Mouse (Mus musculus) c-Kit-positive CD71-negative TER-119-negative erythroid progenitor cells, embryonic 14.5 days (primary cell): ENCODE results near the gene Twf2.

Source experiments
- DNase-seq: peaks from one replicate; pipeline ENCODE4 v3.0.0-alpha.2; 2013; ENCODE audit warnings: low read depth

Gene Twf2

DNA sequence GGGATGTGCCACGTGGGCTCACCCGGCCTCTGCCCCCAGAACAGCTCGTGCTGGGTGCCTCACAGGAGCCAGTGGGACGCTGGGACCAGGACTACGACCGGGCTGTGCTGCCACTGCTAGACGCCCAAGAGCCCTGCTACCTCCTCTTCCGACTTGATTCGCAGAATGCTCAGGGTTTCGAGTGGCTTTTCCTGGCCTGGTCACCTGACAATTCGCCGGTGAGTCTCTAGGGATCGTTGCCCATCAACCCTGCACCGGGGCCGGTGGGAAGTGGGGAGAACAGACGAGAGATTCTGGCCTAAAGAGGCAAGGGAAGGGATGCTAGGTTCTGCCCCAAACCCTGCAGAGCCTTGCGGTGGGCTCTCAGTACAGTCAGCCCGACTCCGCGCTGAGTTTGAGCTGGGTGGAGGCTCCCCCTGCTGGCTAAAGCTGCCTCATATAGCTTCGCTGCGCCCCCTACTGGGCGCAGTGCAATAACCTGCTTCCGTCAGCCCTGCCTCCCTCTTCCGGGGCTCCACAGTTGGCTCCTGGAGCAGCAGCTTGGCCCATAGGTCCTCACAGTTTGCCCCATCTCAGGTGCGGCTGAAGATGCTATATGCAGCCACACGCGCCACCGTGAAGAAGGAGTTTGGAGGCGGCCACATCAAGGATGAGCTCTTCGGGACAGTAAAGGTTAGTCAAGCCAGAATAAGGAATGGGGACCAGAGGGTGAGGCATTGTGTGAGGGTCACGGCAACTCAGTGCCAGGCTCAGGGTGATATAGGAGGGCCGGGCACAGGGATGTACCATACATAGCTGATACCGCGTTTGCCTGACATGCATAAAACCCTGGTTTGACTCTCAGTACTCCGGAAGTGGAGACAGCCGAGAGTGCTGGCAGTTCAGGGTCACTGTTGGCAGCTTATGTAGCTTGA is 9.0 kb downstream of the Twf2 start:
- peak; percentile 88 for DNase-seq

- no peak for DNase-seq
Measured at GRCm38 (mm10) chr9:106212594-106212981, 9.7 kb downstream of the Twf2 start.

DNA sequence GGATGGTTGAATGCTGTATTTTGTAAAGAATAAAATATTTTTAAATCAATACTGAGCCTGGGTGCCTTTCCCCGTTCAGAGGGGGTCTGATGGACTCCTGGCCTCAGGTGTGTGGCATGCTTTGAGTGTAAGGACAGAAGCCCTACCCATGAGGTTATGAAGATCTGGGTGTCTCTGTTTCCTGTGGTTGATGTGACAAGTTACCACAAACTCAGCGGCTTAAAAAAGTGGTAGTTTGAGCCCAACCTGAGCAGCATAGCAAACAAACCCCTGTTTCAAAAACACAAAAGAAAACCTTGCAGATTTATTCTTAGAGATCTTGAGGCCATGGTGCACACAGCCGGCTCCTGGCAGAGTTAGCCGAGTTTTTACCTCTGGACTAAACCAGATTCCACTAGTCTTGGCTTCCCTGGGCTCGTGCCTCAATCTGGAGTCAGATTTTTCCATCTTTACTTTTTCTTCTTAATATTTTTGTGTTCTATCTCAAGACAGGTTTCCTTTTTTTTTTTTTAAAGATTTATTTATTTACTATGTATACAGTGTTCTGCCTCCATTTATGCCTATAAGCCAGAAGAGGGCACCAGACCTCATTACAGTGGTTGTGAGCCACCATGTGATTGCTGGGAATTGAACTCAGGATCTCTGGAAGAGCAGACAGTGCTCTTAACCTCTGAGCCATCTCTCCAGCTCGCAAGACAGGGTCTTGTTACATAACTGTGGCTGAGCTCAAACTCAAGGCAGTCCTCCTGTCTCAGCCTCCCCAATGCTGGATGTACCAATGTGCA is 12.6 kb downstream of the Twf2 start:
- DNase-seq = no peak

GRCm38 (mm10) chr9:106216971-106217370 is 14.1 kb downstream of the Twf2 start:
- no peak for DNase-seq

GRCm38 (mm10) chr9:106220894-106221523 is 18.1 kb downstream of the Twf2 start:
- DNase-seq = no peak

DNA sequence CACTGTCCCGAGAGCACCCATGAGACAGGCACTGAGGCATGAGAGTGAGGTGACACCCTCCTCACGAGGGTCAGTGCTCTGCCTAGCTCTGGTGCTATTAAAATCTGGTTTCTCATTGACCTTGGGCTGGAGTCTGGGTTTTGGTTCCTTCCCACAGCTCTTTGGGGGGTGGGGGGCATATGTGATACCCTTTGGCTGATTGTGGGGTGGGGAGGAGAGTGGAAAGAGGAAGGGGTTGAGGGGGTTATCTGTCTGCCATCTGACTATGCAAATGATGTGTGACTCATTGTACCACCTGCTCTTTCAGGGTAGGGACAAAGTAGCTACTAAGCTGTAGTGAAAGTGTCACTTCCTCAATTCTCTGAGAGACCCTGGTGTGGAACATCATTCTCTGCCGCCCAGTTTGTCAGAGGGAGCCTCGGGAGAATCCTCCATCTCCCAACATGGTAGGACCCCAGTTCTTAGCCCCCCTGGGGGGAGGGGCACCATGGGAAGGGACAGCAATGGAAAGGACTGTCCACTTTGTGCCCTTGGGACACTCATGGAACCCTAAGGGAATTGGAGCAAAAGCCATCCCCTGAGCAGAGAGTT is 19.4 kb downstream of the Twf2 start, which contains the start of gene Tlr9:
Gene Tlr9, plus strand, starts transcription at position 338 of the 591 bp plus-strand sequence.
- no peak for DNase-seq

GRCm38 (mm10) chr9:106222994-106223393 is 20.1 kb downstream of the Twf2 start:
- no peak for DNase-seq

DNA sequence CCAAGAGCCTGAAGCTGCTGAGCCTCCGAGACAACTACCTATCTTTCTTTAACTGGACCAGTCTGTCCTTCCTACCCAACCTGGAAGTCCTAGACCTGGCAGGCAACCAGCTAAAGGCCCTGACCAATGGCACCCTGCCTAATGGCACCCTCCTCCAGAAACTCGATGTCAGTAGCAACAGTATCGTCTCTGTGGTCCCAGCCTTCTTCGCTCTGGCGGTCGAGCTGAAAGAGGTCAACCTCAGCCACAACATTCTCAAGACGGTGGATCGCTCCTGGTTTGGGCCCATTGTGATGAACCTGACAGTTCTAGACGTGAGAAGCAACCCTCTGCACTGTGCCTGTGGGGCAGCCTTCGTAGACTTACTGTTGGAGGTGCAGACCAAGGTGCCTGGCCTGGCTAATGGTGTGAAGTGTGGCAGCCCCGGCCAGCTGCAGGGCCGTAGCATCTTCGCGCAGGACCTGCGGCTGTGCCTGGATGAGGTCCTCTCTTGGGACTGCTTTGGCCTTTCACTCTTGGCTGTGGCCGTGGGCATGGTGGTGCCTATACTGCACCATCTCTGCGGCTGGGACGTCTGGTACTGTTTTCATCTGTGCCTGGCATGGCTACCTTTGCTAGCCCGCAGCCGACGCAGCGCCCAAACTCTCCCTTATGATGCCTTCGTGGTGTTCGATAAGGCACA is 22.7 kb downstream of the Twf2 start:
- no peak for DNase-seq

DNA sequence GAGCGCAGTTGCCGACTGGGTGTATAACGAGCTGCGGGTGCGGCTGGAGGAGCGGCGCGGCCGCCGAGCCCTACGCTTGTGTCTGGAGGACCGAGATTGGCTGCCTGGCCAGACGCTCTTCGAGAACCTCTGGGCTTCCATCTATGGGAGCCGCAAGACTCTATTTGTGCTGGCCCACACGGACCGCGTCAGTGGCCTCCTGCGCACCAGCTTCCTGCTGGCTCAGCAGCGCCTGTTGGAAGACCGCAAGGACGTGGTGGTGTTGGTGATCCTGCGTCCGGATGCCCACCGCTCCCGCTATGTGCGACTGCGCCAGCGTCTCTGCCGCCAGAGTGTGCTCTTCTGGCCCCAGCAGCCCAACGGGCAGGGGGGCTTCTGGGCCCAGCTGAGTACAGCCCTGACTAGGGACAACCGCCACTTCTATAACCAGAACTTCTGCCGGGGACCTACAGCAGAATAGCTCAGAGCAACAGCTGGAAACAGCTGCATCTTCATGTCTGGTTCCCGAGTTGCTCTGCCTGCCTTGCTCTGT is 23.3 kb downstream of the Twf2 start:
- no peak for DNase-seq

GRCm38 (mm10) chr9:106227790-106228429 is 25.0 kb downstream of the Twf2 start:
- no peak for DNase-seq

DNA sequence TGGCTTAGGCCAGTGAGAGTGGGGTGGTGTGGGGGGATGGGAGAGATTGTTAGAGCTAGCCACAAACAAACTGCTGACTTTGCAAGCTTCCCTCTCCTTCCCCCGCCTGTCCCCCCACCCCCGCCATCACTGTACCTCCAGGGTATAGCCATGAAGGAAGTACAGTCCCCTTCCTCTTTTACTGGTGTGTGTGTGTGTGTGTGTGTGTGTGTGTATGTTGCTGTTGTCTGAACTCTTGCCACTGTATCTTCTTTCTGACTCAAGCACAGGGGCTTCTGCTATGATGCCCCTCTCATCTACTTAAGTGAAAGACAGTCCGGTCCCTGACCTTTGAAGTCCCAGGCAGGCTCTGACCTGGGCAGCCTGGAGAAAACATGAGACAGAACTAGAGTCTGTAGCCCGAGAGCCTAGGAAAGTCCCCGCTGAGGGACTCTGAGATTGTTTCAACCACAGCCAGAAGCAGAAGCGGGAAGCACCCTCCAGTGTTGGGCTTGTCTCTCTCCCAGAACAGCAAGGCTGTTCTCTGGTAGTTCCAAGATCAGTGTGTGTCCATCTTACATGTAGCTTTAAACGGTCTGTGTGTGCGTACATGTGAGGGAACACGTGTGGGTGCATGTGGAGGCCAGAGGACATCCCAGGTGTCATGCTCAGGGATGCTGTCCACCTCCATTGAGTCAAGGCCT is 27.3 kb downstream of the Twf2 start:
- no peak for DNase-seq

- no peak for DNase-seq
Measured at GRCm38 (mm10) chr9:106230734-106231106, 27.8 kb downstream of the Twf2 start.

DNA sequence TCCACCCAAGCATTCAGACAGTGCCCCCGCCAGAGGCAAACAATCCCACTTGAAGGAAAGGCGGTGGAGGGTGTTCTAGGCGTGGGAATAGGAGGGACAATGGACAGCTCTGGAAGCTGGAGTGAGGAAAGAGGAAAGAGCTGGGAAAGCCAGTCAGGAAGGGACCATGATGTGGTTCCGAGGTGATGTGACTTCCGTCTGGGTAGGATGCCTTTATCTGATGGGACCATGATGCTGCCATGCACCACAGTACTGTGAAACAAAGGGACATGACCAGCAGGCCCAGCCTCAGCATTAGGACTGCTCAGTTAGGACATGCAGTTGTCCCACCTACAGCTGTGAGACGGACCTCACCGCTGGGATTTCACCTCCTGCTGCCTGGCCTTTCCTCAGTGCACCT is 28.3 kb downstream of the Twf2 start:
- DNase-seq = no peak

GRCm38 (mm10) chr9:106231816-106232215 is 28.9 kb downstream of the Twf2 start:
- DNase-seq = no peak

DNA sequence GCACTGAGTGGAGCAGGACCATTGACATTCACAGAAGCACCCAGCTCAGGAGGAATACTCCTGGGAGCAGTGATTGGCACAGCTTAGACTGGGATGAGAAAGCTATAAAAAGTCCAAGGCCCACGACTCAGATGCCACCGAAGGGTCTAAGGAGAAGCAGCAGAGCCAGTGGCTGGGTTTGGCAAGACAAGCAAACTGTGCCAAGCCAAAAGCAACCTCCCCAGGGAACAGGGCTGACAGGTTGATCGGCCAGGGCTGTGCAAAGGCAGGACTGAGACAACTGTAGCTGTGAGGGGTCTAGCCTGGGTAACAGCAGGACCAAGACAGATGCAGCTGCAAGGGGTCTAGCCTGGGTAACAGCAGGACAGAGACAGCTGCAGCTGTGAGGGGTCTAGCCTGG is 30.0 kb downstream of the Twf2 start:
- DNase-seq = no peak

DNA sequence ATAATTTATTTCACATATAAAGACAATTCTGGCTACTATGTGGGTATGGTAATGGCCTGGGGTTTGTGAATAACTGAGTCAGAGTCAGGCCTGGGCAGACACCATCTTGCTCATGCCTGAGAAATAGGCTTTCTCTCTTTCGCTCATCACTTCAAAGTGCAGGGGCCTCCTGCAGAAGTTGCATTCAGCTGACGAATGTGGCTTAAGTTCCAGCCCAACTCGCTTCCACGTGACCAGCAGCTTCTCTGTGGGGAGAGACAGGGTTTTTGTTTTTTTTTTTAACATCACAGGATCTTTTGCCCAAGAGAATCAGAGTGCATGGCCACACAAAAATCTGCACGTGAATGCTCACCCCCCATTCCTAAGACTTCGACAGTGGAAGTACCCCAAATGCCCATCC is 31.0 kb downstream of the Twf2 start:
- DNase-seq = no peak

- no peak for DNase-seq
Measured at GRCm38 (mm10) chr9:106235194-106235830, 32.4 kb downstream of the Twf2 start.

GRCm38 (mm10) chr9:106236156-106236817 is 33.4 kb downstream of the Twf2 start:
- no peak for DNase-seq

DNA sequence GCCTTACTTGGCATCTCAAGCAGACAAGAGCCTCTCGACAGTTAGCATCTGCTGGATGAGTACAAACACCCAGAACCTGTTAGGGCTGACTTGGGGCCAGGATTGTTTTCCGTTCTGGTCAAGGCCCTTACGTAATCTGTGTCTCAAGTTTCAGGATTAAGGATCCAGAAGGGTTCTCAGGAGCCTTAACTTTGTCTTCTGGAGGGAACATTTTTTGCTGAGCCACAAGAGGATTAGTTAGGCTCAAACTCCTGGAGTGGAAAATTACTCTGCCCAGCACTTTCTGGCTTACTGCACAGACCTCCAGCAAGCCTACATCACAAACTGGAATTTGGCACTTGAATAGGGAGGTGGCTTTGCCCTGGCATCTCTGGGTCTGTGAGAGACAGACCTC is 33.9 kb downstream of the Twf2 start:
- DNase-seq = no peak
